Mouse (Mus musculus) cortical plate, adult 2 months (tissue): ENCODE results near the gene Spcs2.

Experiments used
- CTCF ChIP-seq: fragments of 200-500 bp; IDR thresholded peaks from 2 replicates; pipeline ENCODE4 v1.5.1; 2011; ENCODE audit warnings: mild to moderate bottlenecking, control low read depth, low read length; ENCODE audit not compliant: insufficient read depth; ENCODE audit errors: extremely low read depth
- POLR2A ChIP-seq: fragments of 200-500 bp; IDR thresholded peaks from 2 replicates; pipeline ENCODE4 v1.6.1; 2011; ENCODE audit warnings: mild to moderate bottlenecking, low read length, control low read depth; ENCODE audit not compliant: insufficient read depth; ENCODE audit errors: extremely low read depth

DNA sequence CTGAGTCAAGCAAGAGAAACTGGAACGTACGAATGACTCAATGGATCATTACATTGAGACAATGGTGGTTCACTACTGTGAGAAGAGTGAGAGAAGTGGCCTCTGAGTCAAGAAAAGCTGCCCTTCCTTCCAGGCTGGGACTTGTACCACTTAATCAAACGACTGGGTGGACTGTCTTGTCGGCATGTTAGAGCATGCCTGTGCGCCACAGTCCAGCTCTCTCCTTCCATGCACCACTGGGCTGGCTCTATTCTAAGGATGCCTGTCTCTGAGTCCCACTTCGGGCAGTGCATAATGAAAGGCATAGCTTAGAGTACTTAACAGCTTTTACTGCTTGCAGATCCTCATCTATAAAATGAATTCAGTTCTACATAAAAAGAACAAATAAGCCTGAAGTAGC is 37.2 kb downstream of the Spcs2 start:
- TF ChIP-seq CTCF (no peak), POLR2A (no peak)
